Mouse (Mus musculus) erythroblast, adult 5-6 weeks (primary cell): ENCODE measurements around the gene Slc26a10. TPM values are rescaled to one million over a fixed set of nuclear protein-coding genes. Genes with fewer than 3 reads are reported as not detected.

Experiments
- ATAC-seq: replicated peaks from 2 replicates; pipeline ENCODE4 v1.8.0; 2016; ENCODE audit warnings: moderate number of reproducible peaks, mild to moderate bottlenecking, moderate TSS enrichment, inconsistent platforms; ENCODE audit not compliant: poor library complexity, low FRiP score, severe bottlenecking
- total RNA-seq, 2 experiments: library from RNA; stranded (forward) in 1 of 2; stranded (reverse) in 1 of 2; fragments of 150-400 nt in 1 of 2; fragments of 200-764, 138-1000 nt in 1 of 2; gene quantifications; 2 replicates each; pipeline versions ENCODE4 v1.2.3 to v1.2.4; 2015 to 2017; ENCODE audit warnings: low replicate concordance in 2 of 2

Slc26a10 gene
- total RNA-seq, 2 experiments from 2014 or later: not detected

DNA sequence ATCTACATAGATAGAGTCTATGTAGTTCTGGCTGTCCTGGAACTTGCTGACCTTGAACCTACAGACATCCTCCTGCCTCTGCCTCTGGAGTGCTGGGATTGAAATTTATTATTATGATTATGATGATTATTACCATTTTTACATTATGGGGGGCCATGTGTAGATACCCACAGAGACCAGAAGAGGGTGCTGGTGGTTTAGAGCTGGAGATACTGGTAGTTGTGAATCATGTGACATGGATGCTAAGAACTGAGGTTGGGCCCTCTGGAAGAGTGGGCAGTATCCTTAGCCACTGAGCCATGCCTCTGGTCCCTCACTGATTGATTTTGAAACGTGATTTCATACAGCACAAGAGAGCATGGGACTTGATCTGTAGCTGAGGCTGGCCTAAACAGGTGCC is 6.0 kb upstream of the Slc26a10 start:
- ATAC-seq: no peak

DNA sequence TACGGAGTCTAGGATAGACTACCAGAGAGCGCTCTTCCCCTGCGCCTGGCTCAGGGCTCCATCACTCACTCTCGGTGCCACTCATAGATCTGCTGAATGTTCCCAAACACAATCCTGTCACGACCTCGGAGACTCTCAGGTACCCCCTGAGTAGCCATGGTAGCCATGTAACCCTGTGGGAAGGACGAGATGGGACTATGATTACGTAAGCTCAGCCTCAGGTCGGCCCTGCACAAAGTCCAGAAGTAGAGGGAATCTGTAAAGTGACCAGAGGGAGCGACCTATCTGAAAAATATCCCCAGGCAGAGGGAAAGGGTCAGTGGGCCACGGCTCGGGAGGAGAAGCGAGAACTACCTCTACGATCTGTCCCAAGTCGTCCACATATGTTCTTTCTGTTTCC is 5.1 kb upstream of the Slc26a10 start:
- no peak for ATAC-seq

DNA sequence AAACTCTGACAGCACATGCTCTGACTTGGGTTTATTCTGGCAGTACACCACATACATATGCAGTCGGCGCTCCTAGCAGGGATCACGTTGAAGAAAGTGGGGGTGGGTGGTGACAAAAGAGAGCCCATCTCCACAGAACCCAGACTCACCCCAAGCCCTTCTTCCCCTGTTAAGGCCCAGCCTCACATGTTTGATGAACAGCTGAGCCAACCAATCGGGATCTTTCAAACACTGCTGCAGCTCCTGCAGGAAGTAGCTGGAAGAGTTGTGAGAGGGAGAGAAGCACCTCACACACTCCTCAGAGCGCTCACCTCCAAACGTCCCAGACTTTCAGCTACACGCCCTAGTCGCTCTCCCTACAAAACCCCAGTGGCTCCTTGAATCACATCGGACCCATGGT is 4.7 kb upstream of the Slc26a10 start:
- ATAC-seq: no peak

DNA sequence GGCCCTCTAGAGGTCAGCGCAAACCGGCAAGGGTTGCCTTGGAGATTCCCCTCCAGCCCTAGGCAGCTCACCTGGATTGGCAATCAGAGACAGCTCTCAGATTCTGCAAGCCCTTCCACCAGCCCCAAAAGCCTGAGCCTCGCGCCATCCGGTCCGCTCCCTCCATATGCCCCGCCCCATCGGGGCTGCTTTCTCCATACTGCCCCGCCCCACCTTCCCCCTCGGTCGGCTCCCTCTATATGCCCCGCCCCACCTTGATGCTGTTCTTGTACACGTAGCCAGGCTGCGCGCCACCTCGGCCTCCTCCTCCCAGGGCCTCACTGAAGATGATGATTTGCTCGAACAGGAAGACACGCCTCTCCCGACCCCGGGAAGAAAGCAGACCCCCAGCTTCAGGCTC is 3.3 kb upstream of the Slc26a10 start:
- ATAC-seq: no peak

DNA sequence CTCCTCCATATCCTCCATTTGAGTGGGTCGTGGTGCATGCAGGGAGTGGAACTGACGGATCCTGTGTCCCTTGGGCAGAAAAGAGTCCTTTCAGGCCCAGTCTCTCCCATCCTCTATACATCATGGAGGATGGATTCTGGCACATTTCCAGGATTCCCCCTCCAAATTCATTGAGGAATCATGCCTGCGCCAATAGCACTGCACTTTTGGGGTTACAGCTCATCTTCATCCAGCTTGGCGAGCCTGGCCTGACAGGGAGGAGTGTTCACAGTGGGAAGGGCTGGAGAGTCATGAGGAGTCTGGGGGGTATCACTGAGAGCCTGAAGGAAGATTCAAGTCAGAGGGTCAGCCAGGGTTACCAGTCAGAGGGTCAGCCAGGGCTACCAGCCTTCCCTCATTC is 2.2 kb upstream of the Slc26a10 start:
- no peak for ATAC-seq

DNA sequence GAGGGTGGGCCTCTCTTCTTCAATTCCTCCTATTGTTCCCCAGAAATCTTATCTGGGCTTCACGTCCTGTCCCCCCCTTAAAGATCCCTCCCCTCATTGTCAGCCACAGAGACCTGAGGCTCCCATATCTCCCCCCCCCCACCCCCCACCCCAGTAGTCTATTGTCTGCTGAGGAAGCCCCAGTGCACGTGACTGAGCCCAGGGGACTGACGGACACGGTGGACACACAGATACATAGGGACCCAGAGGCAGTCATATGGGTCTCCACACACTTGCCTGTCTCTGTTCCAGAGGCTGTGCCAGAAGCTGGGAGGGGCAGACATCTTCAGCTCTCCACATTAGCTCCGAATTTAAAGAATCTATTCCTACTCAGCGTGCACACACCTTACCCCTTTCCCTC is 1.1 kb upstream of the Slc26a10 start:
- no peak for ATAC-seq

DNA sequence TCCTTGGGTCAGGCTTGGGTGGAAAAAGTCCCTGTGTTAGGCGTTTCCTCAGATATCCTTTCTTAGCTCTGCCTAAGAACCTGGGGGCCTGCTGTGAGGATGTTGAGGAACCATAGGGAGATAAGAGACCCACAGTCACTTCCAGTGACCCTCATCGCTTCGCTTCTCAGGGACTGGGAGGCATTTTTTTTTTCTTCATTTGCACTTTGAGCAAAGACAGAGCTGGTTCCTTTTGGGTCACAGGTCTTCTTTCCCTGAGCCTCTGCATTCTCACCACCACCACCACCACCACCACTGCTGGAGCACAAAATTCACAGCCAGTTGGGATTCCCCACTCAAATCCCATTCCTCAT is 226 bp upstream of the Slc26a10 start:
- no peak for ATAC-seq

DNA sequence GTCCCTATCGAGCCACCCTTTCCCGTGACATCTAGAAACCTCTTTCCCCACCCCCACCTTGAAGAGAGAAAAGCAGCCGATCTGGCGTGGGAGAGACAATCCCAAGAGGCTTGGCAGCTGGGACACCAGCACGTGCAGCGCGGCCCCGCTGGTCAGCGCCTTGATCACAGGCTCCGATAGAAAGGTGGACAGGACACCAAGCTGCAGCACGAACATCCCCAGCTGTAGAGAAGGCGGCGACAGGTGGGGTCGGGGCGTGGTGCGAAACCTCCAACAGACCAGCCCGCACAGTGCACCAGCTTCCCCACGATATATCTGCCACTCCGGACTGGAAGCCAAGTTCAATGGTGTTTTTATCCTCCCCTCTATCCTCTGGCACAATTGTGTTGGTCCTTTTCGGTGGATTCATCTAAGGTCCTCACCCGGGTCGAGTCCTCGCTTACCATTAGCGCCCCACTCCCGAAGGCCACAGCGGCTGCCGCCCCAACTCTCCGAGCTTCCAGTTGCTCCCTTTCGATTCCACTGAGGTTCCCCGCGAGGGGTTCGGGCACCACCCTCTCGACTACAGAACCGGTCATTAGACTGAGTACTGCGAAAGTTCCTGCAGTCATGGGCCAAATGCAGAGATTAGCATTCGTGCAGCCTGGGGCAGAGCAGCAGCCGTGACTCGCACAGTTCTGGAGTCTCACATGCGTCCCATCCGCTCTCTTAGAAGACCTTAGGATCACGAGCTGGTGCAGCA is 2.0 kb downstream of the Slc26a10 start:
- ATAC-seq: no peak

DNA sequence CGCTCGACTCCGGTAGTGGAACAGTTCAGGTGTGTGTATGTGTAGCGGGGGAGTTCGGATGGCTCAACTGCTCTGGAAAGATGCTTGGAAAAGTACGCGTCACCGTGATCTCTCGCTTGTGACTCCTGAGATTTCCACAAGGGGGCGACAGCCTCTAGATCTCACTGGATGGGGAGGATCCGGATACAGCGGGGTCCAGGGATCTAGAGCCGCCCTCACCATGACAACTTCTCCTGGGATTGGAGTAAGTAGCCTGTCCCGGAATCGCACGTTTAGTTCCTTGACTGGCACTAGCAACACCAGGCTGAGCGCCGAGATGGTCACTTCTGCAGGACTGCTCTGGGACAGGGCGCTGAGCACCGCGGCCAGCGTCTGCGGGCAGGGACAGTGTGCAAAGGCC is 2.7 kb downstream of the Slc26a10 start:
- ATAC-seq: peak; percentile 78

DNA sequence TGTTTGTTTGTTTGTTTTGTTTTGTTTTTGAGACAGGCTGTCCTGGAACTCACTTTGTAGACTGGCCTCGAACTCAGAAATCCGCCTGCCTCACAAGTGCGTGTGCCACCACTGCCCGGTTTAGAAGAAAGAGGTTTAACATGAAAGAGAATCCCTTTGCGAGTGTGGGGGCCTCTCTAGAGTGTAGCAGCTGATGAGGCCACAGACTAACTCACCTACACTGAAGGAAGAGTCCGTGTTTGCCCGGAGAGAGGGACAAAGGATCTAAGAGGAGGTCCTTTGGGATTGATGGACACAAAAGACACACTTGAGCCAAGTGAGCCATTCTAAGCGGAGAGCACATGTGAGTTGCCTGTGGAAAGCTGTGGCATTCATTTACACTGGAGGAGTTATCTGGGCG is 3.2 kb downstream of the Slc26a10 start:
- ATAC-seq: peak; percentile 7; the same call in 1 of the 2 replicates

DNA sequence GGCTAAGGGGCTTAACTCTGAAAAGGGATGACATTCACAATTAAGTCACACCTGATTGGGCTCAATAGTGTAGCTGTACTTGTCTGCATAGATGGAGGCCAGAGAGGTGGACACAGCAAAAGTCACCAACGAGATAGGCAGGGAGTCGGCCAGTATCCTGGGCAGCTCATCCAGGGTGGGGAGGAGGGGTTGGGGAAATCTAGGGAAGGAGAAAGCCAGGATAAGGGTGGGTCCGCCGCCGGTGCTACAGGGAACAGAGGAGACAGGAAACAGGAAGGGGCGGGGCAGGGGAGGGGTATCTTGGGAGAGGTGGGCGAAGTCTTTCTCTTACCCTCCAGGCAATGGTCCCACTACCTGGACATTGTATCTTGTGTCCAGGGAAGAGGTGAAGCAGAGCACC is 3.7 kb downstream of the Slc26a10 start:
- ATAC-seq: no peak

DNA sequence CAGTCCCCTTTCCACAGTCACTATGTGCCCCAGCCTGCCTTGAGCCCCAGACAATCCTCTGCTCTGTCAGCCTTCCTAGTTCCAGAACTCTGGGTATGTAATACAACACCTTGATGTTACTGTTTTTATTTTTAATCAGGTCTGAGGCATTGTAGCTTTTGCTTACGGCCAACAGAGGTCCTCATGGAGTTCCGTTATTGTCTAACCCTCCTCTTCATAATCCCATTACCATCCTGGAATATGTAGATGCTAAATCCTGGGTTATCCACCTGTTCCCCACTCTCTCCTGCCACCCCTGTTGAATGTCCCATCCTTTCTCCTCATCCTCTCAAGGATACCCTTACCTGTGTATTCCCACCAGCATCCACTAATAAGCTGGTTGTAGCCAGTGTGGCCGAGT is 4.2 kb downstream of the Slc26a10 start:
- ATAC-seq: no peak

DNA sequence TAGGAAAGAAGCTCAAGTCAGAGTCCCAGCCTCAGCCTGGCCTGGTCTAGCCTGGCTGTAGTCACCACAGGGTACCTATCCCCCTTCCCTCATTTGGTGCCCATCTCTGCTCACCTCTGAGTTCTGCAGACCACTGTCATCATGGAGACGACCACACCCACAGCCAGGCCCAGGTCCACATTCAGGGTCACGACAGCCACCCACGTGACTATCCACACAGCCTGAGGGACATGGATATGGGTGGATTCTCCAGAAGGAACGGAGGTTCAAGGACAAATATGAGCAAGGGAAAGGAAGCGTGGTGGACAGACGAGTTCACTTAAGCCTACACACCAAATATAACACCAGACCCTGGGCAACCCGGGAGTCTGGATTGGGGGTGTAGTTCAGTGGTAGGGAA is 6.3 kb downstream of the Slc26a10 start:
- ATAC-seq: no peak

DNA sequence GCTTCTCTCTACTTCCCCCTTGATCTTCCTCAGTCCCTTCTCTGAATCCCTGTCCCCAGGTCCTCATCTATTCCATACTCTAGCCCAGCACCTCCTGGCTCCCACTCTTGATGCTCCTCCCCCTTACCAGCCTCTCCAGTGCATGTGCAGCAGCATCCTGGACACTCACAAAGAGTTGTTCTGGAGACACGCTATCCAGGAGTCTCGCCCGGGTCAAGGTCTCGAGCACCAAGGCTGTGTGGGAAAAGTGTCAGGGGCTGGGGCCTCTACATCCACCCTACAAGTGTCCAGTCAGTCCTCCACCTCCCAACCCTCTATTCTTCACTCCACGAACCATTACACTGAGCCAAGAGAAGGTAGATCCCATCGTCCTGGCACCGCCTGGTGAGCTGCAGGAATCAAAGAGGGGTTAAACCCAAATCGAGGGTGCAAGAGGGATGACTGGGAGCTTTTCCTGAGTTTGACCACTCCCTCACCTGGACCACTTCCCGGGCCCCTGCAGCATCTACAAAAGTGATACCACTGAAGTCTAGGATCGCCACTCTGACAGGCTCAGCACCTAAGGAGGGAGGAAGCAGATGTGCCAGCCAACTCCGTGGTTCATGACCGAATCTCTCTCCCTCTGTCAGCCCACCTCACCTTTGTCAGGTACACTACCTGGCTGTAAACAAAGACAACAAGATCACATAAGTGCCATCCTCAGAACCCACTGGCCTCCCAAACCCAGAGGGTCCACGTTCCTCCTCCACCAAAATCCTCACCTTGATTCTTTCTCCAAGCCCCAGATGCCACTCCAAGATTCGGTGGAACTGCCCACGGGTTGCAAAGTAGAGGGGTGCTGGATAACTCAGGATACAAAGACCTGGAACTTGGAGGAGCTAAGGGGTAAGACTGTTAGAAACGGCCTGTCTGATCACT is 7.0 kb downstream of the Slc26a10 start:
- ATAC-seq: no peak

DNA sequence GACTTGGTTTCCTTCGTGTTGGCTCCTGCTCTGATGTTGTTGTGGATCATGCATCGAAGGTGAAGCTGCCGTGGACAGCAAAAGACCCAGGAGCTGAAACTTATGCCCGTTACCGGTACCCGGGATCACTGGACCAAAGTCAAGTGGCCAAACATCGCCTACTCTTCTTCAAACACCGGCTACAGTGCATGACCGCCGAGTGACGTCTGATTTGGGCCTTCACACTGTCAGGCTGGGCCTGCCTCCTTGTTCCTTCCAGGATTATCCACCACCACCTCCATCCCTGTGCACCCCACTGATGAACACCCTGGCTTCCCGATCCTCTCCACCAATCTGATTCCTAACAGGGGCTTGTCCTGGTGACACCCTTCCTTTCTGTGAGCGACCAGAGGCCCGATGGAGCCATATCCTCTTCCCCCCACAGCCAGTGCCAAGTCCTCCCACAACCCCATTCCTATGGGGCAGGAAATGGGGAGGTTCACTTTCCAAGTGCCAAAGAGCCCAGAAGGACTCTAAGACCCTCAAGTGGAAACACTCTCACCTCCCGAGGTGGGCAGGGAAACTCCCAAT is 8.7 kb downstream of the Slc26a10 start:
- ATAC-seq: no peak

DNA sequence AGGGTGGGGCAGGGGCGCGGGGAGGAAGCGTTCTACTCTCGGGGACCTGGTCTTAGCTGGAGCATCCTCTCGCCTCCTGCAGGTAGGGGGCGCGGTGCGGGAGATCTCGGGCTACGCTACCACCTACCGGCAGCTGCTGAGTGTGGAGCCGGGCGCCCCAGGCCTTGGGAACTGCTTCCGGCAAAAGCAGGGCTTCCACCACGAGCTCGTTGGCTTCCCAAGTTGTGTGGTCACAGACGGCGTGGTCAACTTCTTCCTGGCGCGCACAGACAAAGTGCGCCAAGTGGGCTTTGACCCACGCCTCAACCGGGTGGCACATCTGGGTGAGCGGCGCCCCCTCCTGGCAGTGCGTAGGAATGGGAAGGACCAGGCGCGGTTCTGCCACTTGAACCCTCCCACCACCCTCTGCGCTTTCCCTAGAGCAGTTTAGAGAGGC is 9.6 kb downstream of the Slc26a10 start:
- peak; percentile 88 for ATAC-seq

DNA sequence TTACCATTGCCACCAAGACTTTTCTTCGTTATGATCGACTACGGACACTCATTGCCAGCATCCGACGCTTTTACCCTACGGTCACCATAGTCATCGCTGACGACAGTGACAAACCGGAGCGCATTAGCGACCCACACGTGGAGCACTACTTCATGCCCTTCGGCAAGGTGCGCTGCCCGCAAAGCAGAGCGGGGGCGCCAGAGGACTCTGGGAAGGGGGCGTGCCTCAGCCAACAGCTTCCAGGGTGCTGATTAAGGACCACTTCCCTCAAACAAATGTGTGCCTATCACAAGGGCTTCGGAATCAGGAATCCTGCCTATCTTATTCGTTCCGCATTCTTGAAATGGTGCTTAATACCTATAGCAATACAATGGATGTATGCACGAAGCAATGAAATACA is 10.4 kb downstream of the Slc26a10 start:
- ATAC-seq: no peak

DNA sequence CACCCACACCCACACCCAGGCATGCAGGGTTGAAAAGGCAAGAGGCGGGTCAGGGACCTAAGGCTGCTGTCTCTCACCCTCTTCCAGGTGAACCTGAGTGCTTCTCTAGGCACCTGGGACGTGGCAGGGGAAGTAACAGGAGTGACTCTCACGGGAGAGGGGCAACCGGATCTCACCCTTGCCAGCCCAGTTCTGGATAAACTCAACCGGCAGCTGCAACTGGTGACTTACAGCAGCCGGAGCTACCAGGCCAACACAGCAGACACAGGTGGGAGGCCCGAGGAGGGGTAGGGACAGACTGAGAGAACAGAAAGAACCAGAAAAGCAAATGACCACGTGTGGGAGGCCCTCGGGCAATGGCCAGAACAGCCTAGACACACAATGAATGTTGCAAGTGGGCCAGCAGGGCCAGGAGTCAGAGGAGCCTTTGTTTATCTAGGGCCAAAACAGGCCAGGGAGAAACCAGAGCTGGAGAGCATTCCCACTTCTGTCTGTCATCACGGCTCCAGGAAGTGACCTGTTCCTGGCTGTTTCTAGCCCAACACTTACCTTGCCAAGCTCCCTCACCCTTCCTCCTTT is 12.7 kb downstream of the Slc26a10 start:
- no peak for ATAC-seq

DNA sequence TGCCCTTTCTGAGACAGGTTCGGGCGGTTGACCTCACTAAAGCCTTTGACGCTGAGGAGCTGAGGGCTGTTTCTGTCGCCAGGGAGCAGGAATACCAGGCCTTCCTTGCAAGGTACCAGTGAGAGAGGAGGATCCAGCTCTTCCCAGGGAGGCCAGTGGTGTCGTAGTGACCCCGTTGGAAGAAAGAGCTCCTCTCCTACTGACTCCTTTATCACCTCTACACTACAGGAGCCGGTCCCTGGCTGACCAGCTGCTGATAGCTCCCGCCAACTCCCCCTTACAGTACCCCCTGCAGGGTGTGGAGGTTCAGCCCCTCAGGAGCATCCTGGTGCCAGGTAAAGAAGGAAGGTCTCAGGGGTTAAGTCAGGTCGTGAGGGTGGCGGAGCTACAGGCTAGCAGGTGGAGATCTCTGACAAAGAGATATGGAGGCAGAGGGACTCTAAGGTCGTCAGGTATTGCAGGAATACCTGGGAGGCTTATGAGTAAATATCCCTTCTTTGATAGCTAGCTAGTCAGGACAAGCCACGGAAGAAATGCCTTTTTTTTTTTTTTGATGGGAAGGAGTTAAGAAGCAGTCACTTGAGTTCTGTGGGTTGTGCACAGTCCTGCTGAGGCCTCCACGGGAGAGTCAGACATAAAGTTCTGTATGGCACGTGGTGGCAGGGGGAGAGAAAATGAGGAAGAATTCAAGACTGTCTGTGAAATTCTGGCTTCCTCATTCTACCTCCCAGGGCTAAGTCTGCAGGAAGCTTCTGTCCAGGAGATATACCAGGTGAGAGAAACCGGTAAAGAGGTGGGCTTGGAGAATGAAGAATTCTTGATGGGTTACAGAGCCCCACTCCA is 13.5 kb downstream of the Slc26a10 start:
- ATAC-seq: no peak

DNA sequence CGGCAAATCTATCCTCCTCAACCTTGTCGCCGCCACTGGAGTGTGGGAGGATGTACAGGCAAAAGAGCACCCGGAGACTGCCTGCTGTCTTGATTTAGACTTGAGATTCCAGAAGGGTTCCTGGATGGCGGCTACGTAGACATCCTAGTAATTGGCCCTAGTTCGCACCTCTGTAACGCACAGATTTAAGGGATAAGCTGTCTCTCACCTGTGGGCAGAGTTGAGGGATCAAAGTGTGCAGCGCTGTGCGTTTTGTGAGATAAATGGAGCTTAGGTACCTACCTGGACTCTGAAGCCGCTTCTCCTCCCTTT is 14.1 kb downstream of the Slc26a10 start:
- no peak for ATAC-seq
